Mouse (Mus musculus): ENCODE results near the gene 1110008P14Rik. TPM values are rescaled to one million over a fixed set of nuclear protein-coding genes. Genes with fewer than 3 reads are reported as not detected.

The 1110008P14Rik gene
- polyA plus RNA-seq, 1 experiment from 2014 or later, result 135 TPM

DNA sequence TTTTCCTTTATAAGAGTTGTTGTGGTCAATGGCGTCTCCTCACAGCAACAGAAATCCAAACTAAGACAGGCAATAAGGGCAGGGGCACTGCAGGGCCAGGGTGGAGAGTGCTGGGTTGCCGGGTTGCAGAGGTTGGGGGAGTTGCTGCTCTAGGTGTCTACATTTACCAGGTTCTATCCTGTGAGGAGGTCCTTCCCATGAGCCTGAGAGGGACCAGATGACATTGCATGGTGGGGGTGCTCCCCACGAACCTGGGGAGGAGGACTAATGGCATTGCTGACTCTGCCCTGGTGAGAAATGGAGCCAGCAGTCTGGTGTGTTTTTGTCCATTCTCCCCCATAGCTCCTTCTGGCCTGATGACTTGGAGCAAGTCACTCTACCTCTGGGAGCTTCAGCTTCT is 24.0 kb downstream of the 1110008P14Rik start:
- no peak overlapping the region for H3K27ac ChIP-seq (replicated peaks)
- no peak for ATAC-seq (ENCODE audit: low read depth)
- WGBS, result 74% methylated on average over 3 of the region's 3 CpGs

DNA sequence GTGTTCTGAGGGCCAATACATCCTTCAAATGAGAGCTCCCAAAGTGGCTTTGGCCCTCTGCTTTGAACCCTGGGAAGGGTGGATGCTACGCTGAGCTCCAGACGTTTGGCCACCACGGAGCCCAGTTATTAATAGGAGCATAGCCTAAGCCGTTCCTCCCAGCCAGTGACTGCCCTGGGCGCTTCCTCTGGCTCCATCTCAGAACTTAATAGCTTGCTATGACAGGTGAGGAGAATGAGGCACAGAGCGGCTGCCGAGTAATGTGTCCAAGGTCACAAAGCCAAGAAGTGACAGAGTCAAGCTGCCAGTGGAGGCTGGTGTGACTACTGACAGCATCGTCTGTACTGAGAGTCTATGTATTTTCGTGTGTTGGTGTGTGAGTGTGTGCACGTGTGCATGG is 25.5 kb downstream of the 1110008P14Rik start:
- 81% methylated on average over 10 of the region's 10 CpGs for WGBS
- no peak overlapping the region for H3K9ac ChIP-seq
- peaks cover 24% of the 10 kb centered on the region for H3K4me1 ChIP-seq (replicated peaks)

More for the DNA sequence above, 24.0 kb downstream of the 1110008P14Rik start:
- no peaks in the 10 kb centered on the region for H3K36me3 ChIP-seq
- H3K4me2 ChIP-seq, result no peak overlapping the region
- H3K9ac ChIP-seq, result no peak overlapping the region
- H3K27me3 ChIP-seq, result peaks cover 15% of the 10 kb centered on the region
- peaks cover 20% of the 10 kb centered on the region for H3K4me1 ChIP-seq (replicated peaks)
- H3K4me3 ChIP-seq, result no peak overlapping the region
- no peaks in the 10 kb centered on the region for H3K9me3 ChIP-seq

DNA sequence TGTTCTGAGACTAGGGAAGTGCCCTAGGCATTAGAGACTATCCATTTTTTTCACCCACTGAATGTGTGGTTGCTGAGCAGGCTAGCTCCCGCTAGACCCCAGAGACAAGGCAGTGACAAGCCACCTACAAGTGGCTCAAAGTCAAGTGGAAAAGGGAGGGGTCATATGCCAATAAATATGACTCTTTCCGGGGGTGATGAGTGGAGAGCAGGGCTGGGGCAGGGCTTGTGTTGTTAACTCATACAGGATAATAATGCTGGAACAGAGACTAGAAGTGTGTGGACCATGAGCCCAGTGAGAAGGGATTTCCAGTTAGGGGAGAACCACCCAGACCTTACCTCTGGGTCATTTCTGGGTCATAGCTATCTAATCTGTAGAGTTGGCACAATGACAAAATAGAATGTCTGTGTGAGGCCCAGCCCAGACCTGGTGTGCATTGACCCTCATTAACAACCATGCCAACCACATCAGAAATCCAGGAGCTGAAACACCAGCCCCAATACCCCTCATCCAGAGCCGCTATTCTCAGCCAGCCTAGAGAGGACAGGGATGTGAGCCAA is 27.3 kb downstream of the 1110008P14Rik start:
- H3K4me2 ChIP-seq, result no peak overlapping the region
- 0 out of 2 replicates have a peak, but pooled peaks cover 6% of the 10 kb centered on the region for H3K27me3 ChIP-seq
- H3K9me3 ChIP-seq, result no peaks in the 10 kb centered on the region
- WGBS, result 90% methylated on average over 3 of the region's 3 CpGs
- ATAC-seq (ENCODE audit: low read depth), result no peak
- peaks cover 33% of the 10 kb centered on the region for H3K4me1 ChIP-seq (replicated peaks)
- no peak overlapping the region for H3K27ac ChIP-seq (replicated peaks)
- H3K9ac ChIP-seq, result no peak overlapping the region
- no peak overlapping the region for H3K4me3 ChIP-seq
- peaks cover 4% of the 10 kb centered on the region; the same call in 1 of the 2 replicates for H3K36me3 ChIP-seq

More for the DNA sequence above, 25.5 kb downstream of the 1110008P14Rik start:
- Histone ChIP-seq H3K9me3 (no peaks in the 10 kb centered on the region), H3K36me3 (no peaks in the 10 kb centered on the region), H3K27ac (replicated peaks) (no peak overlapping the region), H3K27me3 (0 out of 2 replicates have a peak, but pooled peaks cover 6% of the 10 kb centered on the region), H3K4me3 (no peak overlapping the region), H3K4me2 (no peak overlapping the region)
- no peak for ATAC-seq (ENCODE audit: low read depth)

DNA sequence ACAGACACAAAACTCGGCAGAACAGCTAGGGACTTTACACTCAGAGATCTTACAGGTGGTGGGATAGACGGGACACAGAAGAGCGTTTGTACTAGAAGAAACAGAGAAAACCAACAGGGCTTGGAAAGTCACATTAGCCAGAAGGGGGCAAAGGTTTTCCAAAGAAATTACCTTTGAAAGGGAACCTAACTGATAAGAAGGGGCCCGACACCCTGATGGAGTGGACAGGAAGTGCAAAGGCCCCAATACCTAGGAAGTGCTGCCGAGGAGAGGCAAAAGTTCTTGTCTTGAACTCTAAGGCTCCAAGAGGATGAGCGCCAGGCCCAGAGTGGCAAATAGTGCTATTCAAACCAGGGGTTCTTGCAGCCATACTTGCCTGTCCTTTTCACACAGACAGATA is 27.9 kb downstream of the 1110008P14Rik start:
- WGBS, result 80% methylated on average over 6 of the region's 6 CpGs
- no peak for ATAC-seq (ENCODE audit: low read depth)
- Histone ChIP-seq H3K27ac (replicated peaks) (no peak overlapping the region), H3K4me1 (replicated peaks) (peaks cover 34% of the 10 kb centered on the region), H3K9me3 (no peaks in the 10 kb centered on the region), H3K4me3 (0 out of 2 replicates have a peak overlapping the region, but pooled peaks have one; percentile 74), H3K27me3 (0 out of 2 replicates have a peak, but pooled peaks cover 6% of the 10 kb centered on the region), H3K9ac (no peak overlapping the region), H3K36me3 (peaks cover 4% of the 10 kb centered on the region; the same call in 1 of the 2 replicates), H3K4me2 (peak overlapping the region; percentile 73)

DNA sequence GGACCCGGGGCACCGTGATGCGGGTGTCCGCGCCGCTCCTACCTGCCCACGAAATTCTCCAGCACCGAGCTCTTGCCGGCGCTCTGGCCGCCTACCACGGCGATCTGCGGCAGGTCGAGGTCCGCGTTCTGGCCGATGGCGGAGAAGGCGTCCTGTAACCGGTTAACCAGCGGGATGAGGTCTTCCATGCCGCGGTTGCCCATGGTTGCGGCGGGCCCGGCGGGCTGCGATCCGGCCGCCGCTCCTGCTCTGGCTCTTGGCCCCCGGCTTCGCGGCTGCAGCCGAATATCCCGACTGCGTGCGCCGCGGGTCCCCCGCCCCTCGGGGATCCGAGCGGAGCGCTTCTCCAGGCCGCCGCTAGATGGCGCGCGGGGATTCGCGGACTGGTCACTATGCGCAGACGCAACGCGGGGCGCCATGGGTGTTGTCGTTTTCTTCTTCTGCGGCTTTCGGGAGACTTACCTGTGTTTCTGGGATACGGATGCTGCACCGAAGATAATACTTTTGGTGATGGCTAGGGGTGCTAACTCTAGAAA is 28.7 kb downstream of the 1110008P14Rik start, which contains the start of gene Dnm1:
TSS of gene Dnm1 (minus strand) at position 332 of the 536 bp plus-strand sequence.
- WGBS, result under 1% methylated on average over 63 of the region's 63 CpGs
- peak within 1 kb of the TSS; percentile 73 for H3K4me2 ChIP-seq
- peaks cover 4% of the 10 kb centered on the region; the same call in 1 of the 2 replicates for H3K36me3 ChIP-seq
- peak within 1 kb of the TSS; percentile 96 for H3K27ac ChIP-seq (replicated peaks)
- H3K4me3 ChIP-seq, result peak within 1 kb of the TSS; percentile 74
- peak within 1 kb of the TSS; percentile 89 for H3K9ac ChIP-seq
- peak; percentile 38 for ATAC-seq (ENCODE audit: low read depth)
- H3K27me3 ChIP-seq, result 0 out of 2 replicates have a peak, but pooled peaks cover 2% of the 10 kb centered on the region
- H3K4me1 ChIP-seq (replicated peaks), result peaks cover 34% of the 10 kb centered on the region
- no peaks in the 10 kb centered on the region for H3K9me3 ChIP-seq

DNA sequence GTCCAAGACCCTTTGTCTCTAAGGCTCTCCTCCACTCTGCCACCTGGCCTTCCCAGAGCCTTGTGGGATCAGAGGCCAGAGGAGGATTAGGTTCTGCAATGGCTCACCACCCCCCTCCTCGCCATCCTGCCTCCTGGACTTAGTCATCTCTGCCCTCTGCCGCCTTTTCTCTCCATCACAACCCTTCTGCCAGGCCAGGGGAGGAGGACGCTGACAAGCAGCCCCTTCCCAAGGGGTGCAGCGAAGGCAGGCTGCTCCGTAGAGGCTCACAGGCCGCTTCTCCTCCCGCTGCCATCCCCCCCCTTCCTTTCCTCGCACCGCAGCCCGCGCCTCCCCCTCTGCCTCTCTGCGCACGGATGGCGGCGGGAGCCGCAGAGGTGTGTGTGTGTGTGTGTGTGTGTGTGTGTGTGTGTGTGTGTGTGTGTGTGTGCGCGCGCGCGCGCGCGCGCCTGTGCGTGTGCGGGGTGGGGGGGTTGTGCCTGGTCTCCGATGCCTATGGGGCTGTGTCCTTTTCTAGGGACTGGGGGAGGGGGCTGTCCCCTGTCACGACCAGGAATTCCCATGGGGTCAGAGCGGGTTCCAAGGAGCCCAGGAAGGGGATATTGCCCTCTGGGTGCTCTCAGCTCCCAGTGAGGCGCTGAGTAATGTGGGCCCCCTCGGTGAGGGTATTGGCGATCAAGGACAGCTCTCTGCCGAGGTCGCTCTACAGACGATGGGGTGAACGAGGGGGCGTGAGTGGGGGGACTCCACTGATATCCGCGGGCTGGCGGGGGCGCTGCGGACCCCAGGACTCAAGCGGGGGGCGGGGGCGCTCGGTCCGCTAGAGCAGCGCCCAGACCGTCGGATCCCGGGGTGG is 29.4 kb downstream of the 1110008P14Rik start, which contains the start of gene Ciz1:
TSS of gene Ciz1 (plus strand) at position 177 of the 856 bp plus-strand sequence.
- H3K9me3 ChIP-seq, result no peaks in the 10 kb centered on the region
- H3K27me3 ChIP-seq, result no peaks in the 10 kb centered on the region
- WGBS, result under 1% methylated on average over 30 of the region's 52 CpGs
- H3K4me1 ChIP-seq (replicated peaks), result peaks cover 34% of the 10 kb centered on the region
- H3K36me3 ChIP-seq, result peaks cover 4% of the 10 kb centered on the region; the same call in 1 of the 2 replicates
- H3K27ac ChIP-seq (replicated peaks), result peak within 1 kb of the TSS; percentile 96
- H3K9ac ChIP-seq, result peak within 1 kb of the TSS; percentile 89
- peak; percentile 78 for ATAC-seq (ENCODE audit: low read depth)
- H3K4me3 ChIP-seq, result peak within 1 kb of the TSS; percentile 74
- peak within 1 kb of the TSS; percentile 73 for H3K4me2 ChIP-seq

DNA sequence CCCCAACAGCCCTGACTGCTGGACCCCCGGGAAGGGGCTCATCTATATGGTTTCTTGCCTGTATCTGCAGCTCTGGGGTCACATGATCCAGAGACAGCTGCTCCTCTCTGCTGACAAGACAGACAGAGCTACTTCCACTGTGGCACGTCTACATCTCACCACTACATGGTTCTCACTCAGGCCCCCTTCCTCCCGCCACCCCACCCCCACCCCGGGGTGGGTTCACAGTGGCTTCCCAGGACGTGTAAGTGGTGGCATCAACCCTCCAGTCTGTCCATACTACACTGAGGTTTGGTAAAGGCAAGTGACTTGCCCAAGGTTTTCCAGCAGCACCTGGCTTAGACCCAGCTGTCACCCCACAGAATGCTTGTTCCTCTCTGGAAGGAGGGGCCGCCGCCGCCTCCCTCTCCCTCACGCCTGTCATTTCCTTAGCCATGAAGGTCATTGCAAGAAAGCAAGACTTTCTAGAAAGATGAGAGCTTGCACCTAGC is 30.2 kb downstream of the 1110008P14Rik start:
- peak; percentile 15; the same call in 1 of the 2 replicates for ATAC-seq (ENCODE audit: low read depth)
- Histone ChIP-seq H3K9me3 (no peaks in the 10 kb centered on the region), H3K4me3 (peak overlapping the region; percentile 74), H3K4me2 (peak overlapping the region; percentile 73), H3K27ac (replicated peaks) (peak overlapping the region; percentile 96), H3K36me3 (peaks cover 9% of the 10 kb centered on the region; the same call in 1 of the 2 replicates), H3K27me3 (no peaks in the 10 kb centered on the region), H3K9ac (peak overlapping the region; percentile 89), H3K4me1 (replicated peaks) (peaks cover 34% of the 10 kb centered on the region)
- WGBS, result 48% methylated on average over 9 of the region's 9 CpGs

DNA sequence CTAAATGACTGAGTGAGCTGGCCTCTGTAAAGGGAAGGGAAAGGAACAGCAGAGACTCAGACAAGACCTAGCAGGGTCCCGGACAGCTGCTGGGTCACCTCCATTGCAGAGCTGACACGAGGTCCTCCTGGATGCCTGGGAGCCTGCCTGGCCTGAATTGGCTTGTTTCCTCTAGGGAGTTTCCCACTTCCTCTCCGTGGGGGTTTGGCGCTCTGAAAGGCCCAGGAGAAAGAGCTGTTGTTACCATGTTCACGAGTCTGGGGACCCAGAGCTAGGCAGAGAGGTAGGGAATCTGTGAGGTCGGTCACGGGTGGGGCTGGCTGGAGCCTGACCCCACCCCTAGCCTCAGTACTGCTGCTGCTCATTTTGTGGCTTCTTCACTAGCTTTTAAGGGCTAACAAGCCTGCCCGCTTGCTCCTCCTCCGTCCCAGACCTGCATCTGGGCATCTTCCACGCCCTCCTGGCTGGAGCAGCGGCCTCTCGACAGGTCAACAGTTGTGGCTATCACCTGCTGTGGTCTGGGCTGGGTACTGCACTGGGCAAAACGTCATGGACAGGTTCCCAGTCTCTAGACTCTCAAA is 31.2 kb downstream of the 1110008P14Rik start:
- Histone ChIP-seq H3K36me3 (peaks cover 12% of the 10 kb centered on the region; the same call in 1 of the 2 replicates), H3K4me2 (peak overlapping the region; percentile 73), H3K27ac (replicated peaks) (no peak overlapping the region), H3K4me3 (no peak overlapping the region), H3K4me1 (replicated peaks) (peaks cover 34% of the 10 kb centered on the region), H3K9me3 (no peaks in the 10 kb centered on the region), H3K27me3 (no peaks in the 10 kb centered on the region), H3K9ac (peak overlapping the region; percentile 89)
- no peak for ATAC-seq (ENCODE audit: low read depth)
- 52% methylated on average over 13 of the region's 13 CpGs for WGBS

DNA sequence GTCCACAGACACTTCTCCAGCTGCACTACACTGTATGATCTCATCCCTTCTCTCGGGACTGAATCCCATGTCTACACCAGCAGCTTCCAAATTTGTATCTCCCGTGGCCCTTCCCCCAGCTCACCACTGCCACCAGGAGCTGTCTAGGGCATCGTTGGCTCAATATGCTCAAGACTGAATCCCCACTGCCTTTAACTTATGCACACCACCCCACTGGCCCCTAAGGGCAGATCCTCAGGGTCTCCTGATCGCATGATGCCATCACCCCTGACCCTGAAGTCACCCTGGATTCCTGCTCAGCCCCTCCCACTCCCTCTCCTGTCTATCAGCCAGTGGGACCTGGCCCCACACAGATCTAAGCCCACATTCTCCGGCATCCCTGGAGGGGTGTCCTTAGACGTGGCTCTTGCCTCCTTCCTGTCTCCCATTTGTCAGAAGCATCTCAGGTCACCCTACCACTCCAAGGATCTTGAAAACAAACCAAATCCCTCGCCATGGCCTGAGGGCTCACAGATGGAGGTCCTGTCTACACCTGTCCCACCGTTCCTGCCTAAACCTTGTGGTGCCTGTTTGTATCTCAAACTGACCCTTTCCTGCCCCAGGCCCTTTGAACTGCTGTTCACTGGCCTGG is 32.0 kb downstream of the 1110008P14Rik start:
- Histone ChIP-seq H3K27me3 (no peaks in the 10 kb centered on the region), H3K9ac (peak overlapping the region; percentile 89; the same call in 1 of the 2 replicates), H3K4me2 (0 out of 2 replicates have a peak overlapping the region, but pooled peaks have one; percentile 5), H3K4me3 (no peak overlapping the region), H3K9me3 (no peaks in the 10 kb centered on the region), H3K36me3 (peaks cover 16% of the 10 kb centered on the region; the same call in 1 of the 2 replicates), H3K27ac (replicated peaks) (no peak overlapping the region), H3K4me1 (replicated peaks) (peaks cover 38% of the 10 kb centered on the region)
- WGBS, result 64% methylated on average over 8 of the region's 8 CpGs
- ATAC-seq (ENCODE audit: low read depth), result no peak

DNA sequence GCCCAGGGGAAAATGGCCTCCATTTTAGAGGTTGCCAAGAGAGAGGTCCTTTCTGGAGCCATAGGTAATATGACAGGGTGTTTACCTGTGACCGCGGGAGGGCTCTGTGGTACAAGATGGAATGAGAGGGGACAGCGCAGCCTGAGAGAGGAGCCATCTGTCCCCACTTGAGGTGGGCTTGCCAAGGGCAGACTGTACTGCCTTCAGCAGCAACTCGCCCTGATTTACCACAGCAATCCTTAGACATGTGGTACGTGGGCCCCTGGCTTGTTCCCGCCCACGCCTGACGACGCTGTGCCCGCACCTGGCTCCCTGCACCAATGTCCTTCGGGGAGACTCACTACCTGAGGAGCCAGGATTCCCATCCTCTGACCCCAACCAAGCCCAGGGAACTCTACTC is 33.4 kb downstream of the 1110008P14Rik start:
- Histone ChIP-seq H3K4me3 (no peak overlapping the region), H3K27ac (replicated peaks) (no peak overlapping the region), H3K27me3 (no peaks in the 10 kb centered on the region), H3K9ac (no peak overlapping the region), H3K4me1 (replicated peaks) (peaks cover 40% of the 10 kb centered on the region), H3K36me3 (peaks cover 17% of the 10 kb centered on the region; the same call in 1 of the 2 replicates), H3K9me3 (no peaks in the 10 kb centered on the region), H3K4me2 (no peak overlapping the region)
- ATAC-seq (ENCODE audit: low read depth), result no peak
- WGBS, result 77% methylated on average over 11 of the region's 11 CpGs

DNA sequence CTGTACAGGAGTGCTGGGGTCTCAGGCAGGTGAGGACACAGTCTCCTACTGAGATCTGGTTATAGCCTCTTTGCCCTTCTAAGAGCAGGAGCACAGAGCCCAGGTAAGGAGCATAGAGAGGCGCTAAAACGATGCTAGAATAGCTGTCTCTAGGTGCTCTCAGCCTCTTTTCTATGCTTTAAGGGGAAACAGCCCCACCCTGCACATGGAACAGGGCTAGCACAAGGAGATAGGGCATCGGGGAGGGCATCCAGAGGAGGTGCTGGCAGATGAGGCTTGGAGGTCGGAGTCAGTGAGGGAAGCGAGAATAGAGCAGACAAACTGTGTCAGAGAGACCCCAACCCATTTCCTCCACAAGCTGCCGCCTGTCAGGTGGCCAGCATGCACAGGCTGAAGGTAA is 34.7 kb downstream of the 1110008P14Rik start:
- Histone ChIP-seq H3K4me1 (replicated peaks) (peaks cover 44% of the 10 kb centered on the region), H3K36me3 (peaks cover 17% of the 10 kb centered on the region; the same call in 1 of the 2 replicates), H3K9me3 (no peaks in the 10 kb centered on the region), H3K27me3 (no peaks in the 10 kb centered on the region), H3K27ac (replicated peaks) (no peak overlapping the region), H3K4me2 (no peak overlapping the region), H3K4me3 (no peak overlapping the region), H3K9ac (no peak overlapping the region)
- ATAC-seq (ENCODE audit: low read depth), result no peak
- WGBS, result 79% methylated on average over 6 of the region's 6 CpGs

All from neural tube, embryonic 13.5 days (tissue).